Mouse (Mus musculus): ENCODE measurements around the gene Htr1f.

Gene Htr1f

GRCm38 (mm10) chr16:64973533-64974305 lies 131.9 kb downstream of the Htr1f start:
- DNase-seq (ENCODE audit: low spot score in 2 of 2) = no peak

GRCm38 (mm10) chr16:64961690-64962089 lies 144.0 kb downstream of the Htr1f start:
- DNase-seq (ENCODE audit: low spot score in 2 of 2) = no peak

DNA sequence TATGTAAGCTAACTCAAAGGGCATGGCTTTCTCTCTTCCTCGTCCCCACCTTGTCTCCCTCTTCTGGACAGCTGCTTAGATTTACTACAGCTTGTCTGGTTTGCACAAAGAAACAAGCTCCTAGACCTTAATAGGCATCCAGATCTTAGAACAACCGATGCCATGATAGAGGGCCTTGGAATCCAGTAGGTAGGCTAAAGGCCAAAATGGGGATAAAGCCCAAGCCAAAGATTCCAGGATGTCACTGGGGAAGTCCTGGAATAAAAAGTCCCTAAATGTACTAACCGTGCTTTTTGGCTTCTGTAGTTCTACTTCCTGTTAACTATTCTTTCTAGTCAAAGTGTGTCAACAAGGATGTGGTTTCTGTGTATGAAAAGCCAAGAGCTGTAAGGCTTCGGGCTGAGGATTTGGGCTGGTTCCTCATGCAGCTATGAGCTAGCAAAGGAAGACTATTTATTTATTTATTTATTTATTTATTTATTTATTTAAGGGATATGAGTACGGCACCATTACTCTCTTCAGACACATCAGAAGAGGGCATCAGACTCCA lies 163.9 kb downstream of the Htr1f start:
- no peak for DNase-seq (ENCODE audit: low spot score in 2 of 2)

GRCm38 (mm10) chr16:64934793-64935192 lies 170.9 kb downstream of the Htr1f start:
- DNase-seq (ENCODE audit: low spot score in 2 of 2) = no peak

GRCm38 (mm10) chr16:64934011-64934410 lies 171.6 kb downstream of the Htr1f start:
- no peak for DNase-seq (ENCODE audit: low spot score in 2 of 2)

- no peak for DNase-seq (ENCODE audit: low spot score in 2 of 2)
Measured at GRCm38 (mm10) chr16:64923500-64923899, 182.2 kb downstream of the Htr1f start.

DNA sequence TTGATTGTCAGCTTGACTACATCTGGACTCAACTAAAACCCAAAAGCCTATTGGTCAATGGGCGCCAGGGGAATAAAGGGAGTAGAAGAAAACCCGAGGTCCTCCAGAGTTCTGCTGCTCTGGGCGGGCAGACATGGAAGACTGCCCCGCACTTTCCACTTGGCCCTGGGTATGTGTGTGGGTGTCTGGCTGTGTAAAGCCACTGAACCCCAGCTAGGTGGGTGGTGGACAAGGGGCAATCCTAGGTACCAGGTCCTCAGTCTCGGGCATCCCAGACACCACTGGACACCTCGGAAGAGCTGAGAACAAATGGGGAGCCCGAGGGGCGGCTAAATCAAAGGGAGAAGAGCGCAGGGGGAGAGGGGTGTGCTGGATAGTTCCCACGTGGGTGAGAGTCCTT lies 196.9 kb downstream of the Htr1f start:
- DNase-seq (ENCODE audit: low spot score in 2 of 2) = no peak

- DNase-seq (ENCODE audit: low spot score in 2 of 2) = no peak
Measured at GRCm38 (mm10) chr16:64907112-64907511, 198.5 kb downstream of the Htr1f start.

DNA sequence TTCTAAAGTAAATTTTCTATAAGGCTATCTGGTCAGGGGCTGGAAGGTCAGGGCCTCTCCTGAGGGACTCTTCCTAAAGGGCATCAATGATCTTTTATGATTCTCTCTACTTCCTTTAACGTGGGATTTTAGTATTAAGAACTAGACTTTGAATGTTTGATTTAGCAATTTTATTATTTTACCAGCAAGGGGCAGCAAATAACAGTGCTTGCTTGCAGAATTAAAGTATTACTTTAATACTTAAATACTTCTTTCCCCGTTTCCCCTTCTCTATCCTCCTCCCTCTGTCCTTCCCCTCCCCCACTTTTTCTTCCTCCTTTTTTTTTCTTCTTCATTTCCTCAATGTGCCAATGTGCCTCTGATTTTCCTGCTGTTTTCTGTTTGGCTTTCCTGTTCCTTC lies 202.3 kb downstream of the Htr1f start:
- no peak for DNase-seq (ENCODE audit: low spot score in 2 of 2)

DNA sequence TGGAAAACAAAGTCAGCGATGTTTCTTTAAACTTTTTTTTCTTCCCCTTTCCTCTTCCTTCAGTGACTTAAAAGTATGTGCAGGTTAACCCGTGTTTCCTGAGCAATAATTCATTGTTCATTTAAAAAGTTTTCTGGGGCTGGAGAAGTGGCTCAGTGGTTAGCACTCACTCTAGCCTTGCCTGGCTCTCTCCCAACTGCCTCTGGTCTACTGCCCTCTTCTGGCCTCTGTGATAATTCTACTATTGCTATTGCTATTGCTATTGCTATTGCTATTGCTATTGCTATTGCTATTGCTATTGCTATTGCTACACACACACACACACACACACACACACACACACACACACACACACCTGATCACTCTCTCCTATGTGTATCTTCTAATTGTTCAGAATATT lies 206.6 kb downstream of the Htr1f start:
- no peak for DNase-seq (ENCODE audit: low spot score in 2 of 2)

- no peak for DNase-seq (ENCODE audit: low spot score in 2 of 2)
Measured at GRCm38 (mm10) chr16:64889496-64889895, 216.2 kb downstream of the Htr1f start.

- DNase-seq (ENCODE audit: low spot score in 2 of 2) = no peak
Measured at GRCm38 (mm10) chr16:64885547-64885946, 220.1 kb downstream of the Htr1f start.

- DNase-seq (ENCODE audit: low spot score in 2 of 2) = no peak
Measured at GRCm38 (mm10) chr16:64885142-64885541, 220.5 kb downstream of the Htr1f start.

DNA sequence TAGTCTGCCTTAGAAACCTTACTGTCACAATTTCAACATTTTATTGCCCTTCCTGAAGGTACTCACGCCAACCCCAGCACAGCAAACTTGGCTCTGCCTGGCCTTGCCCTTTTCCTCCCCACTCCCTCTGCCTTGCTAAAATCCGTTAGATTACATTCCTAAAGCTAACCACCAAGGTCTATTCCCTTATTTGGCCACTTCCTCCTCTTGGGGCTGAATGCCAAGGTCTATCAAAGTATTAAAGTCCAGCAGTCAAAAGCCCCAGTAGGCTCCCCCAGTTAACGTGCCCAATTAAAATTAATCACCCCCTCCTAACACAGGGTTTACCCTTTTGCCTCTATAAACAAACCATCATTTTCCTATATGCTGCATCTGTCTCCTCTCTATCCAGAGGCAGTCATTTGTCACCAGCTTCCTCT lies 221.2 kb downstream of the Htr1f start:
- DNase-seq (ENCODE audit: low spot score in 2 of 2) = no peak

DNA sequence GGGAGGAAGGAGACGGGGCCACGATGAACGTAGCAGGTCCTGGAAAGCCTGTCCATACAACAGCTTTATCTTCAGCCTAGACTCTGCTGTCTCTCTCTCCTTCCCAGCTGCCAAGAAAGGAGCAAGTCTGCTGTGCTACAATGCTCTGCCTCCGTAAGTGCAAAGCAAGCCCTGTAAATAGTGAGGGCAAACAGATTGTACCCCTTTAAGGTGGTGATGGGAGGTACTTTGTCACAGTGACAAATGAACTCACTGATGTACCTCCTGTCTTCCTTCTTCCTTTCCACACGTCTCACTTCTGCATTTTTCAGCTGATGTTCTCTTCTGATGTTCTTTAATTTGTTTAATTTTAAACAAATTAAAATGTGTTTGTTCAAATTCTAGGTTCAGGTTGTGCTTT lies 221.8 kb downstream of the Htr1f start:
- no peak for DNase-seq (ENCODE audit: low spot score in 2 of 2)

DNA sequence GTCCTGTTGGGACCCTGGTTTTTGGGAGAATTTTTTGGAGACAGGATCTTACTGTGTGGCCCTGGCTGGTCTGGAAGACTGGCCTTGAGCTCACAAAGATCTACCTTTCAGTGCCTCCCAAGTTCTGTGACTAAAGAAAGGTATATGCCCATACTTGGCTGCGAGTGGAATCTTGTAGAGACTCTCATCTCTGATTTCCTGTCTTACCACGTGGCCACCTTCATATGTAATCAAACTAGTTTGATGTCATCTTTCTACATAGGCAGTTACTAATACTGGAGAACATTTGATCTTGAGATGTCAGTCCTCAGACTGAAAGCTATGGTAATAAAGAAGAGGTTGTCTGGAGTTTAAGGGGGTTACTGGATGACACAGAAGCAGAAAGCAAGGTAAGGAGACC lies 224.2 kb downstream of the Htr1f start:
- DNase-seq (ENCODE audit: low spot score in 2 of 2) = no peak

- DNase-seq (ENCODE audit: low spot score in 2 of 2) = no peak
Measured at GRCm38 (mm10) chr16:64880986-64881385, 224.7 kb downstream of the Htr1f start.

GRCm38 (mm10) chr16:64879735-64880134 lies 225.9 kb downstream of the Htr1f start:
- no peak for DNase-seq (ENCODE audit: low spot score in 2 of 2)

- DNase-seq (ENCODE audit: low spot score in 2 of 2) = no peak
Measured at GRCm38 (mm10) chr16:64878611-64879132, 227.0 kb downstream of the Htr1f start.

GRCm38 (mm10) chr16:64877314-64877713 lies 228.3 kb downstream of the Htr1f start:
- no peak for DNase-seq (ENCODE audit: low spot score in 2 of 2)

DNA sequence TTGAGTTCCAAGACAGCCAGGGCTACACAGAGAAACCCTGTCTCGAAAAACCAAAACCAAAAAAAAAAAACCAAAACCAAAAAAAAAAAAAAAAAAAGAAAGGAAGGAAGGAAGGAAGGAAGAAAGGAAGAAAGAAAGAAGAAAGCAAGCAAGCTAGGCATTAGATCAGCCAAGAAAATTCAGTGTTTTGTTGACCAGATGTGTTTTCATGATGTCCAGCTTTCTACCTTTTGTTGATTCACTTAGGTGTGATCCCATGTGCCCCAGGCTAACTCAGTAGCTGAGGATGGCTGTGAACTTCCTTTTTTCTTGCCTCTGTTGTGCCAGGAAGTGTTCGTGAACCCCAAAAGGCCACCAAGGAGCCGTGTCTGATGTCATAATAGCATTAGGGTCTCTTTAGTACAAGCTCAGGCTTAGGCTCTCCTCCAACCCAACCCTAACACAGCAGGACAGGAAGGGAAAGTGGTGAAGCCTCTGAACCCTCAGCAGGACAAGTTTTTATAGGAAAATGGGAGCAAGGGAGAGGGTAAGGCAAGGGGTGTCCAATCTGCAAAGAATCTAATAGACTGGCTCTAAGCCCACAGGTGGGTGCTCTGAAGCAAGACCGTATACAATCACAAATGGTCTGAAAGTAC lies 228.9 kb downstream of the Htr1f start:
- DNase-seq (ENCODE audit: low spot score in 2 of 2) = no peak

GRCm38 (mm10) chr16:64875822-64876221 lies 229.8 kb downstream of the Htr1f start:
- DNase-seq (ENCODE audit: low spot score in 2 of 2) = no peak

DNA sequence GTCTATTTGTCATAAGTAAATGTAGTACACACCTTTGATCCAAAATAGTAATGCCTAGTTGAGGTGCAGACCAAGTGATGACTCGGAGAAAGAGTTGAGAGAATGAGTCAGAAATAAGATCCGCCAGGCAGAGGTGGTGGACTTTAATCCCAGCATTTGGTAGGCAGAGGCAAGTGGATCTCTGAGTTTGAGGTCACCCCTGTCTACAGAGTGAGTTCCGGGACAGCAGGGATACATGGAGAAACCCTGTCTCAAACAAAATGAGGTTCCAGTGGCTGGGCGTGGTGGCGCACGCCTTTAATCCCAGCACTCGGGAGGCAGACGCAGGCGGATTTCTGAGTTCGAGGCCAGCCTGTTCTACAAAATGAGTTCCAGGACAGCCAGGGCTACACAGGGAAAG lies 230.3 kb downstream of the Htr1f start:
- no peak for DNase-seq (ENCODE audit: low spot score in 2 of 2)
